Mouse (Mus musculus) heart, embryonic 10.5 days (tissue): ENCODE measurements around the gene Xpnpep3. TPM values are rescaled to one million over a fixed set of nuclear protein-coding genes. Genes with fewer than 3 reads are reported as not detected.
"Not testable (repeated sequence)": the region's sequence is repeated elsewhere in the genome, so short reads cannot be mapped to it uniquely, and the experiment has no call there.

ENCODE experiments used
- DNase-seq: peaks from one replicate; pipeline ENCODE4 v3.0.0-alpha.2; 2017; ENCODE audit warnings: low spot score
- H3K27ac ChIP-seq: fragments of 300-500 bp; sonication (generic); 2 replicates; pipeline ENCODE4 v1.5.1; 2016; ENCODE audit warnings: mild to moderate bottlenecking
- H3K27me3 ChIP-seq: fragments of 300-500 bp; sonication (generic); 2 replicates; pipeline ENCODE4 v1.6.1; 2016; ENCODE audit warnings: mild to moderate bottlenecking; ENCODE audit not compliant: poor library complexity, insufficient read depth, severe bottlenecking
- H3K36me3 ChIP-seq: fragments of 300-500 bp; sonication (generic); 2 replicates; pipeline ENCODE4 v1.6.1; 2016; ENCODE audit warnings: mild to moderate bottlenecking, moderate library complexity
- H3K4me1 ChIP-seq: fragments of 300-500 bp; sonication (generic); 2 replicates; pipeline ENCODE4 v1.6.1; 2016; ENCODE audit warnings: mild to moderate bottlenecking
- H3K4me3 ChIP-seq: fragments of 300-500 bp; sonication (generic); 2 replicates; pipeline ENCODE4 v1.5.1; 2016; ENCODE audit warnings: mild to moderate bottlenecking, moderate library complexity
- H3K9me3 ChIP-seq: fragments of 300-500 bp; sonication (generic); 2 replicates; pipeline ENCODE4 v1.6.1; 2016; ENCODE audit warnings: mild to moderate bottlenecking, moderate library complexity
- WGBS: fragments of 180-500 bp; shearing (Covaris S2); methylation state at CpG from one replicate; pipeline ENCODE4 v1.1.7; 2016; 5-methylcytosine and 5-hydroxymethylcytosine counted together
- polyA plus RNA-seq: library from polyadenylated mRNA; unstranded; fragments of >200 nt; fragmentation: Nextera tagmentation; extraction: Ambion mirVana; gene quantifications from 2 replicates; pipeline ENCODE4 v1.2.1, GENCODE M21; 2016

Xpnpep3 gene
- polyA plus RNA-seq, 1 experiment from 2014 or later, result 12.3 TPM

DNA sequence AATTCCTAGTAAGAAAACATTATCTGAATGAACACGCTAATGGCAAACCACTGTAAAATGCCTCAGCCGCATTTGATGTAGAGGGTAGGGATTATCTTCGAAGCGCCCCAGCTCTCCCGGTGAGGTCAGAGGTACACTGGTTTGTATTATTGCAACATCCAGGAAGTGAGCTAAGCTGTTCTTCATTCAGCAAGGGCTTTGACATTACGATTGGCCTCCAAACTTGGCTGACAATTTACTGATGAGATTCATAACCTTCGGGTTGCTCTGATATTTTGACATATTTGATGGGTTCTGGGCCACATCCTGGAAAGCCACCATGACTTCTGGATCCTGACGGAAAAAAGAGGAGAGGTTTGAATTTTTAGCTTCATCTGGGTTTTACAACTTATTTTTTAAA is 34.7 kb upstream of the Xpnpep3 start:
- no peak for DNase-seq
- Histone ChIP-seq H3K27ac (no peak overlapping the region), H3K27me3 (no peaks in the 10 kb centered on the region), H3K4me1 (peaks cover 11% of the 10 kb centered on the region), H3K4me3 (no peak overlapping the region), H3K36me3 (peaks cover 76% of the 10 kb centered on the region), H3K9me3 (no peaks in the 10 kb centered on the region)
- WGBS, result 85% methylated on average over 8 of the region's 8 CpGs

DNA sequence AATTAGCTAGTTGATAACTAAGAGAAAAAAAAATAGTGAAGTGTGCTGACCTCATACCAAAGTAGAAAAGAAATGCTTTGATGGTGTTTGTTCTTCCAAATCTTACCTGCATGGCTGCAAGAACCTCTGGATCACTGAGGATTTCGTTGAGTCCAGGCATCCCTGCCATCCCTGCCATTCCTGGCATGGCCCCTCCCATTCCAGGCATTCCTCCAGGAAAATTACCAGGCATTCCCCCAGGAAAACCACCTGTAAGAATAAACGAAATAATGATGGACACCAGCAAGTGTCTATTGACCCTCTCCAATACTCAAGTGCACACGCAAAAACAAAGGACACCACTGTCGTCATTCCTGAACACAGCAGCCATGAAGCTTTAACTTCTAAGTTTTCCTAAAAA is 33.7 kb upstream of the Xpnpep3 start:
- no peaks in the 10 kb centered on the region for H3K27me3 ChIP-seq
- peaks cover 6% of the 10 kb centered on the region for H3K4me1 ChIP-seq
- no peak for DNase-seq
- H3K4me3 ChIP-seq, result no peak overlapping the region
- WGBS, result 88% methylated on average over 4 of the region's 4 CpGs
- H3K9me3 ChIP-seq, result no peaks in the 10 kb centered on the region
- H3K36me3 ChIP-seq, result peaks cover 86% of the 10 kb centered on the region
- H3K27ac ChIP-seq, result no peak overlapping the region

DNA sequence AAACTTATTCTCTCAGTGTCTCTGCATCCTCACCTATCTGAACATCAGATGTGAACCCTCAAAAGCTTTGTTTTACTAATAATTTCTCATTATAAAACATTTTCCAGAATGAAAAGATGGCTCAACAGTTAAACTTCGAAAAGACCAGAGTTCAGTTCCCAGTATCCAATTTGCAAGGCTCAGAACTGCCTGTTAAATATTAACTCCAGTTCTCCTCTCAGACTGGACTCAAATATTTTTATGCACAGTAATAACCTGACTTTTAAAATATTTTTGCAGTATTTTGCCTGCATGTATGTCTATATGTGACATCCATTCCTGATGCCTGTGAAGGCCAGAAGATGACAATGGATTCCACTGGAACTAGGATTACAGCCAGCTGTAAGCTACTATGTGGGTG is 31.3 kb upstream of the Xpnpep3 start:
- 90% methylated on average over 1 of the region's 1 CpGs for WGBS
- Histone ChIP-seq H3K4me3 (no peak overlapping the region), H3K27ac (no peak overlapping the region), H3K4me1 (no peaks in the 10 kb centered on the region), H3K36me3 (peaks cover 100% of the 10 kb centered on the region), H3K27me3 (no peaks in the 10 kb centered on the region), H3K9me3 (no peaks in the 10 kb centered on the region)
- DNase-seq, result no peak

DNA sequence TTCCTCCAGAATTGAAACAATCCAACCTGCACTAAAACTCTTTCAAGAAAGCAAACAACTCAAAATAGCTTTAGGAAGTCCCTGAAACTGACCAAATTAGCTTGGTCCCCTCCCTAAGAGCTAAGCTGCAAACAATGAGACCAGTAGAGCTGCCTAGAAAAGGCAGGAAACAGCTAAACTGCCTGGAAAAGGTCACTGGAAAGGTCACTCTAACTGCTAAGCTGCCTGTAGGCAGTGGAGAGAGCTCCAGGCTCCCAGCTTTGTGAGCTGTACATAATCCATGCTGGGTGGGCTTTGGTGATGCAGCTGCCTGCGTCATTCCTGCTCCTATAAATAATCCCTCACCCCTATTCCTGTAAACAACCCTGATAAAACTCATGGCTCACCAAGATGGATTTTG is 29.6 kb upstream of the Xpnpep3 start:
- no peak for DNase-seq
- 79% methylated on average over 1 of the region's 1 CpGs for WGBS
- peaks cover 99% of the 10 kb centered on the region for H3K36me3 ChIP-seq

DNA sequence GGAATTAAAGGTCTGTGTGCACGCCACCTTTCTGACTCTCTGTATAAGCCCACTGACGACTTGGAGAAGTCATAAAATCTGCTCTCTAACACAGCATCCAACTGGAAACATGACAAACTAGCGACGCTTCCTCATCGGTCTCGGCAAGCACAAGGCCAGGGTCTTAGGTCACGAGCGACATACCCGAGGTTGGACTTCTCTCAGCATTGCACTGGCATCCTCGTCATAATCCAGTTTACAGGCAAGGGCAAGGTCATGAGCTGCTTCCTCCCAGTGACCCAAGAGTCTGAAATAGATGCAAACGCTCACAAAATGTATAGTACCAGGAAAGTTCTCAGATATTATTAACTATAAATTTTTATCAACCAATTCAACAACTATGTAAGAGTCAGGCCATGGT is 25.3 kb upstream of the Xpnpep3 start:
- H3K27ac ChIP-seq, result no peak overlapping the region
- H3K4me1 ChIP-seq, result no peaks in the 10 kb centered on the region
- H3K36me3 ChIP-seq, result peaks cover 88% of the 10 kb centered on the region
- no peak for DNase-seq
- H3K27me3 ChIP-seq, result no peaks in the 10 kb centered on the region
- no peaks in the 10 kb centered on the region for H3K9me3 ChIP-seq
- WGBS, result 93% methylated on average over 11 of the region's 11 CpGs
- no peak overlapping the region for H3K4me3 ChIP-seq

More for the DNA sequence above, 29.6 kb upstream of the Xpnpep3 start:
- no peak overlapping the region for H3K4me3 ChIP-seq
- H3K9me3 ChIP-seq, result no peaks in the 10 kb centered on the region
- no peaks in the 10 kb centered on the region for H3K4me1 ChIP-seq
- no peak overlapping the region for H3K27ac ChIP-seq
- H3K27me3 ChIP-seq, result no peaks in the 10 kb centered on the region

DNA sequence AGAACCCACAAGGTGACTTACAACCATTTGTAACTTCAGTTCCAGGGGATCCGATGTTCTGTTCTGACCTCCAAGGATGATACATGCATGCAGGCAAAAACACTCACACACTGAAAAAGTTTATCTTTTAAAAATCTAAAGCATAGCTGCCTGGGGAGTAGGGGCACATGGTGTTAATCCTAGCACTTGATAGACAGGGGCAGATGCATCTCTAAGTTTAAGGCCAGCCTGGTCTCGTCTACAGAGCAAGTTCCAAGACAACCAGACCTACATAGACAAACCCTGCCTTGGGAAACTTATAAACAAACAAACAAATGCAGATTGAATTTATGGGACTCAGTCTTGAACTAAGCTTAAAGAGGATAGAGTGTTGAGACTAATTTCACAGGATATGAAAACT is 21.1 kb upstream of the Xpnpep3 start:
- Histone ChIP-seq H3K4me3 (no peak overlapping the region), H3K27ac (no peak overlapping the region), H3K27me3 (no peaks in the 10 kb centered on the region), H3K36me3 (peaks cover 85% of the 10 kb centered on the region), H3K4me1 (no peaks in the 10 kb centered on the region), H3K9me3 (no peaks in the 10 kb centered on the region)
- no peak for DNase-seq
- 80% methylated on average over 2 of the region's 2 CpGs for whole genome bisulfite sequencing

DNA sequence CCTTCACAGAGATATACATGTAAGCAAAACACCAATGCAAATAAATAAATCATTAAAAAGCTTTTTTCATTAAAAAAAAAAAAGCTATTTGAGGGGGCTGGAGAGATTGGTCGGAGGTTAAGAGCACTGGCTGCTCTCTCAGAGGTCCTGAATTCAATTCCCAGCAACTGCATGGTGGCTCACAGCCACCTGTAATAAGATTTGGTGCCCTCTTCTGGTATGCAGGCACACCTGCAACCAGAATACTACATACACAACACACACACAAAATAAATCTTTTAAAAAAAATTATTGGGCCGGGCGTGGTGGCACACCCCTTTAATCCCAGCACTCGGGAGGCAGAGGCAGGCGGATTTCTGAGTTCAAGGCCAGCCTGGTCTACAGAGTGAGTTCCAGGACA is 13.6 kb upstream of the Xpnpep3 start:
- Histone ChIP-seq H3K9me3 (no peaks in the 10 kb centered on the region), H3K4me3 (no peak overlapping the region), H3K4me1 (no peaks in the 10 kb centered on the region), H3K36me3 (peaks cover 97% of the 10 kb centered on the region), H3K27me3 (no peaks in the 10 kb centered on the region), H3K27ac (no peak overlapping the region)
- no peak for DNase-seq
- 87% methylated on average over 5 of the region's 5 CpGs for WGBS

DNA sequence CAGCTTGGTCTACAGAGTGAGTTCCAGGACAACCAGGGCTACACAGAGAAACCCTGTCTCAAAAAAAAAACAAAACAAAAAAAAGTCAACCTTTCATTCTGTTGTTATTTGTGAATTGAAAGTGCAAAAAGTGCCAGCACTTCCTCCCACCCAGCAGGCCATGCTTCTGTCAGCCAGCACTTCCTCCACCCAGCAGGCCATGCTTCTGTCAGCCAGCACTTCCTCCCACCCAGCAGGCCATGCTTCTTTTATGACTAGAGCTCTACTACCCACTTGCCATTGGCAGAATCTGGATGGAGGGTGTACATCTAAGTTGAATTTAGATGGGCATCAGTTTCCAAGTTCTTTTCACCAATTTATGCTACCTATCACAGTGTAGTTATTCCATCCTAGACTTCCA is 6.9 kb upstream of the Xpnpep3 start:
- Histone ChIP-seq H3K27ac (no peak overlapping the region), H3K4me1 (no peaks in the 10 kb centered on the region), H3K36me3 (peaks cover 48% of the 10 kb centered on the region), H3K9me3 (no peaks in the 10 kb centered on the region), H3K27me3 (no peaks in the 10 kb centered on the region), H3K4me3 (no peak overlapping the region)
- DNase-seq, result no peak

DNA sequence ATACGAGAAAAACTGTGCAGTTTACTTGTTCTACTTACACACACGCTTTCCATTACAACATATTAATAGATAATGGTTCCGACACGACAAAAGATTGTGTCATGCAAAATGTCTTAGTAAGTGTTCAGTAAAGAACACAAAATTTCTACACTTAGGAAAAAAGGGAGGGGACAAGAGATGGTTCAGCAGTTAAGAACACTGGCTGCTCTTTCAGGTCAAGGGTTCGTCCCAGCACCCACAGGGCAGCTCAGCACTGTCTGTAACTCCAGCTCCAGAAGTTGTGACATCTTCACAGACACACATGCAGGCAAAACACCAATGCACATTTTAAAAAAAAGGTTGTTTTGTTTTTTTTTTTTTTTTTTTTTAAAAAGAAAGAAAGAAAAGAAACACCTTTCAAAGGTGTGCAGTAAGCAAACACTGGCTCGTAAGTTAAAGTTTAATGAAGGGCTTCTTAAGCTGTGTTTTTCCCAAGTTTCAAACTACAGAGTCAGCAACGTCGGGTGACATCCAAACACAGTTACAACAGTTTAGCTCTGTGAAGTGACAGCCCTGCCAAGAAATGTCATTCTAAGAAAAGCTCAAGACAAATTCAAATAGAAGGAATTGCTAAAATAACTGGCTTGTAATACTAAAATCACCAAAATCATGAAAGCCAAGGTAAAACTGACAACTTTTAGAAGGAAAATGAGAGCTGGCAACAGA is 5.6 kb upstream of the Xpnpep3 start:
- H3K27me3 ChIP-seq, result no peaks in the 10 kb centered on the region
- peaks cover 34% of the 10 kb centered on the region for H3K36me3 ChIP-seq
- H3K27ac ChIP-seq, result no peak overlapping the region
- H3K9me3 ChIP-seq, result no peaks in the 10 kb centered on the region
- H3K4me1 ChIP-seq, result no peaks in the 10 kb centered on the region
- DNase-seq, result no peak
- WGBS, result 88% methylated on average over 8 of the region's 8 CpGs
- H3K4me3 ChIP-seq, result no peak overlapping the region

DNA sequence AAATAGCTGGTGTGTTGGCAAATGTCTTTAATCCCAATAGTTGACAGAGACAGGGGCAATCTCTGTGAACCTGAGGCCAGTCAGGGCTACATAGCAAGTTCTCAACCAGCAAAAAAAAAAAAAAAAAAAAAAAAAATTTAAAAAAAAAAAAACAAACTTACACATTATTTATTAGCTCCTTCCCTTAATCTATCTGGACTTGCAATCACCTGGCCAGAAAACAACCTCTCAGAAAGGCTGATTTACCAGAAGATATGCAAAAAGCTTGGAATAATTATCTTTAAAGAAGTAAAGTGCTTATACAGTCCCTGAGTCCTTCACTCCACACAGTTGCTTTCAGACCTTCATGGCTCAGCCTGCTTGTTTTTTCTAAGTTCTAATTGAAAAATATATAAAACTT is 1.7 kb upstream of the Xpnpep3 start:
- Histone ChIP-seq H3K27ac (peak overlapping the region; percentile 96; the same call in 1 of the 2 replicates), H3K9me3 (no peaks in the 10 kb centered on the region), H3K4me3 (peak overlapping the region; percentile 92), H3K4me1 (peaks cover 11% of the 10 kb centered on the region), H3K36me3 (peaks cover 6% of the 10 kb centered on the region; the same call in 1 of the 2 replicates), H3K27me3 (no peaks in the 10 kb centered on the region)
- DNase-seq, result no peak

DNA sequence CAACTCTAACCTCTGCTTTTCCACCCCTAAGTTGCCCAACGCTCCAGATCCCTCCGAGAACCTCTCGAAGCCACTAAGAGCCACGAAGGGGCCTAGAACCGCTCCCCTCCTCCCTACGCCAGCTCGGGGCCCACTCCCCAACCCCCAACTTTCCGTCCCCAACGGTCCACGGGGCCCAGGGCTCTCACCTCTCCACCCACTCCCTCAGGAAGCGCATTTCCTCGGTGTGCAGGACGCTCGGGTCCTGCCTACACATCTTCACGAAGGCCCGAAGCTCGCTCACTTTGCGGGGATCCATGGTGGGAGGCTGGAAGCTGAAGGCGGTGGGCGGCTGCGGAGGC is 671 bp upstream of the Xpnpep3 start:
- Histone ChIP-seq H3K9me3 (no peaks in the 10 kb centered on the region), H3K4me1 (peaks cover 11% of the 10 kb centered on the region), H3K27me3 (no peaks in the 10 kb centered on the region), H3K36me3 (peaks cover 4% of the 10 kb centered on the region; the same call in 1 of the 2 replicates), H3K27ac (peak overlapping the region; percentile 96), H3K4me3 (peak overlapping the region; percentile 92)
- WGBS, result under 1% methylated on average over 21 of the region's 21 CpGs
- DNase-seq, result no peak

DNA sequence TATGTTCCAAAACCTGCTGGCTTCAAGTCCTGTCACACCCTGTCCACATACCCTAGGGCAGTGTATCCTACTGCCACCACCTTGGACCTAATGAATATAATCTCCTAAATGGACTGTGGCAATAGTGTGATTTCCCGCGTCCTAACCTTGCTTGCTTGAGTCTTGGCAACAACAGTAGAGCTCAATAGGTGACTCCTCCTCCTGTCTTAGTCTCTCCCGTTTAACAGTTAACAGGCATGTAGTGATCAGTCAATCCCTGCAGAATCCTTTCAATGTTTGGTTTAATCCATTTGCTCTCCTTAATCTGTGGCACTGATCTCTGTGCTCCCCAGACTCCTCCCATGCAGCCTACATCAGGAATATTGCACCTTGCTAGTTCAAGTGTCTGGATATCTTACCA is 5.1 kb downstream of the Xpnpep3 start:
- no peak overlapping the region for H3K4me3 ChIP-seq
- H3K36me3 ChIP-seq, result peaks cover 6% of the 10 kb centered on the region; the same call in 1 of the 2 replicates
- DNase-seq, result no peak
- no peak overlapping the region for H3K27ac ChIP-seq
- peaks cover 11% of the 10 kb centered on the region for H3K4me1 ChIP-seq
- no peaks in the 10 kb centered on the region for H3K27me3 ChIP-seq
- H3K9me3 ChIP-seq, result no peaks in the 10 kb centered on the region
- 88% methylated on average over 3 of the region's 3 CpGs for WGBS

DNA sequence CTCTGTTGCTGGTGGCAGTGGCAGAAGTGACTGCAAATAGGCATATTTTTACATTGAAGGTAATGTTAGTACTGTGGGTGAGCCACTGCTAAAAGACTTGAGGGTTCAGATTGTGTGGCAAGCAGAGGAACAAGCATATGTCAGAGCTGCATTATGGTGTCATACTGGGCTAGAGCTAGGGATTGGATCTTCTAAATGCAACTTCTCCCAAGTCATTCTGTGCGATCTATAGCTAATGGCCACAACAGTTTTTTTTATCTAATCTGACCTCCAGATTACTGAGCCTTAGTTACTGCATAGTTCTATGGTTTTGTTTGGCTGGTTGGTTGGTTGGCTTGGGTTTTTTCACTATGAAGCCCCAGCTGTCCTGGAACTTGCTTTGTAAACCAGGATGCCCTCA is 8.3 kb downstream of the Xpnpep3 start, which contains the start of gene Dnajb7:
TSS of gene Dnajb7 (minus strand) at position 101 of the 400 bp plus-strand sequence.
- 0 out of 2 replicates have a peak, but pooled peaks cover 2% of the 10 kb centered on the region for H3K36me3 ChIP-seq
- 95% methylated on average over 1 of the region's 1 CpGs for WGBS
- no peak for DNase-seq
- H3K27me3 ChIP-seq, result no peaks in the 10 kb centered on the region
- no peak within 1 kb of the TSS for H3K27ac ChIP-seq
- no peaks in the 10 kb centered on the region for H3K4me1 ChIP-seq
- no peak within 1 kb of the TSS for H3K4me3 ChIP-seq
- no peaks in the 10 kb centered on the region for H3K9me3 ChIP-seq

DNA sequence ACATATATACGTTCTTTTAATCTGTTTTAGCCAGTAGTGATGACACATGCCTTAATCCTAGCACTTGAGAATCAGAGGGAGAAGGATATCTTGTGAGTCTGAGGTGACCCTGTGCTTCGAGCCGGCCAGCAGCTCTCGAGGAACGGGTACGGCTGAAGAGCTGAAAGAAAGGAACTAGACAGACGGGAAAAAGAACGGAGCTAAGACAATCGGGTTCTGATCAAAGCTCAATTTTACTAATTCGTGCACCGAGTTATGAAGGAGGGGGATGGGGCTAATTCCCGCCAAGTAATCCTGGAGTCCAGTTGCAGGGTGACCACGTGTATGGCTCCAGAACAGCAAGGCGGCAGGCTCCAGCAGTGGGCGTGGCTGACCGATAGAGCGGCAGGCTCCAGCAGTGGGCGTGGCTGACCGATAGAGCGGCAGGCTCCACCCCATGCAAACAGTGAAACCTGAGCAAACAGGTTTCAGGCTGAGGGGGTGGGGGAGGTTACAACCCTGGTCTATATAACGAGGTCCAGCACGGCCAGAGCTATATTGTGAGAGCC is 16.9 kb downstream of the Xpnpep3 start:
- Histone ChIP-seq H3K27ac (peak overlapping the region; percentile 54), H3K4me3 (peak overlapping the region; percentile 40)
- not testable (repeated sequence) for H3K27me3 ChIP-seq, H3K9me3 ChIP-seq, H3K4me1 ChIP-seq, H3K36me3 ChIP-seq
- DNase-seq, result peak; percentile 90
- WGBS, result 7% methylated on average over 22 of the region's 22 CpGs
